Mouse (Mus musculus) myocyte (in vitro differentiated cells): Measurements from ENCODE around the gene Spint1. TPM values are rescaled to one million over a fixed set of nuclear protein-coding genes. Genes with fewer than 3 reads are reported as not detected.

Experiments used
- H3K27me3 ChIP-seq: one replicate; pipeline ENCODE4 v1.6.1; 2011; ENCODE audit not compliant: control insufficient read depth, insufficient read depth, insufficient read length
- H3K36me3 ChIP-seq: one replicate; pipeline ENCODE4 v1.6.1; 2011; ENCODE audit not compliant: control insufficient read depth, insufficient read depth
- H3K4me2 ChIP-seq: one replicate; pipeline ENCODE4 v1.6.1; 2011; ENCODE audit warnings: low read depth, control low read depth
- H3K4me3 ChIP-seq: one replicate; pipeline ENCODE4 v1.5.1; 2011; ENCODE audit warnings: mild to moderate bottlenecking, control low read depth, moderate library complexity
- H3K79me2 ChIP-seq: one replicate; pipeline ENCODE4 v1.6.1; 2011; ENCODE audit not compliant: control insufficient read depth, insufficient read depth
- H3ac ChIP-seq: one replicate; pipeline ENCODE4 v1.6.1; 2011; ENCODE audit not compliant: control insufficient read depth, insufficient read length
- CEBPB ChIP-seq: IDR thresholded peaks from 2 replicates; pipeline ENCODE4 v1.6.1; 2011; ENCODE audit warnings: mild to moderate bottlenecking, moderate library complexity; ENCODE audit not compliant: poor library complexity, insufficient read depth, severe bottlenecking
- E2F4 ChIP-seq: IDR thresholded peaks from one replicate; pipeline ENCODE4 v1.6.1; 2011; ENCODE audit warnings: mild to moderate bottlenecking, control low read depth, moderate library complexity; ENCODE audit not compliant: insufficient read depth
- MAX ChIP-seq: IDR thresholded peaks from one replicate; pipeline ENCODE4 v1.6.1; 2011; ENCODE audit warnings: low read depth, mild to moderate bottlenecking, control low read depth
- MYOD1 ChIP-seq, 3 experiments: IDR thresholded peaks; one replicate each; pipeline ENCODE4 v1.6.1; 2011; ENCODE audit warnings: control low read depth in 2 of 3, low read depth in 2 of 3, mild to moderate bottlenecking in 2 of 3, moderate library complexity in 1 of 3; ENCODE audit not compliant: insufficient read length in 2 of 3, control insufficient read depth in 1 of 3
- MYOG ChIP-seq, 3 experiments: IDR thresholded peaks; one replicate each; pipeline ENCODE4 v1.6.1; 2011; ENCODE audit warnings: control low read depth in 2 of 3, low read depth in 2 of 3, mild to moderate bottlenecking in 2 of 3; ENCODE audit not compliant: insufficient read length in 2 of 3, control insufficient read depth in 1 of 3, insufficient read depth in 1 of 3
- POLR2A ChIP-seq: IDR thresholded peaks from one replicate; pipeline ENCODE4 v1.6.1; 2011; ENCODE audit warnings: low read depth, mild to moderate bottlenecking, control low read depth, moderate library complexity; ENCODE audit not compliant: insufficient read length
- POLR2AphosphoS2 ChIP-seq: IDR thresholded peaks from one replicate; pipeline ENCODE4 v1.6.1; 2011; ENCODE audit warnings: low read depth, control low read depth; ENCODE audit not compliant: insufficient read length
- REST ChIP-seq: IDR thresholded peaks from one replicate; pipeline ENCODE4 v1.6.1; 2011; ENCODE audit warnings: mild to moderate bottlenecking, control low read depth, moderate library complexity; ENCODE audit not compliant: insufficient read depth, insufficient read length
- SRF ChIP-seq: IDR thresholded peaks from one replicate; pipeline ENCODE4 v1.6.1; 2011; ENCODE audit warnings: low read depth; ENCODE audit not compliant: control insufficient read depth, insufficient read length
- TCF12 ChIP-seq: IDR thresholded peaks from one replicate; pipeline ENCODE4 v1.6.1; 2011; ENCODE audit warnings: mild to moderate bottlenecking, control low read depth; ENCODE audit not compliant: poor library complexity, insufficient read depth, severe bottlenecking
- TCF3 ChIP-seq: IDR thresholded peaks from one replicate; pipeline ENCODE4 v1.6.1; 2011; ENCODE audit warnings: low read depth, control low read depth; ENCODE audit not compliant: insufficient read length
- USF1 ChIP-seq: IDR thresholded peaks from one replicate; pipeline ENCODE4 v1.6.1; 2011; ENCODE audit warnings: low read depth, mild to moderate bottlenecking, control low read depth, moderate library complexity
- polyA plus RNA-seq: library from polyadenylated mRNA; unstranded; fragments of >200 nt; fragmentation: generic; extraction: Trizol; gene quantifications from one replicate; pipeline ENCODE4 v1.2.1, GENCODE M21; 2012; ENCODE audit warnings: missing spikeins

The Spint1 gene
- polyA plus RNA-seq, 1 experiment: 0.12 TPM

GRCm38 (mm10) chr2:119277810-119278209 lies 40.6 kb downstream of the Spint1 start:
- H3K4me2 ChIP-seq: no peak overlapping the region
- no peaks in the 10 kb centered on the region for H3K79me2 ChIP-seq
- no peak overlapping the region for H3ac ChIP-seq
- no peak for TF ChIP-seq USF1
- no peak for TF ChIP-seq REST
- H3K36me3 ChIP-seq: no peaks in the 10 kb centered on the region
- no peaks in the 10 kb centered on the region for H3K27me3 ChIP-seq
- H3K4me3 ChIP-seq: no peak overlapping the region

DNA sequence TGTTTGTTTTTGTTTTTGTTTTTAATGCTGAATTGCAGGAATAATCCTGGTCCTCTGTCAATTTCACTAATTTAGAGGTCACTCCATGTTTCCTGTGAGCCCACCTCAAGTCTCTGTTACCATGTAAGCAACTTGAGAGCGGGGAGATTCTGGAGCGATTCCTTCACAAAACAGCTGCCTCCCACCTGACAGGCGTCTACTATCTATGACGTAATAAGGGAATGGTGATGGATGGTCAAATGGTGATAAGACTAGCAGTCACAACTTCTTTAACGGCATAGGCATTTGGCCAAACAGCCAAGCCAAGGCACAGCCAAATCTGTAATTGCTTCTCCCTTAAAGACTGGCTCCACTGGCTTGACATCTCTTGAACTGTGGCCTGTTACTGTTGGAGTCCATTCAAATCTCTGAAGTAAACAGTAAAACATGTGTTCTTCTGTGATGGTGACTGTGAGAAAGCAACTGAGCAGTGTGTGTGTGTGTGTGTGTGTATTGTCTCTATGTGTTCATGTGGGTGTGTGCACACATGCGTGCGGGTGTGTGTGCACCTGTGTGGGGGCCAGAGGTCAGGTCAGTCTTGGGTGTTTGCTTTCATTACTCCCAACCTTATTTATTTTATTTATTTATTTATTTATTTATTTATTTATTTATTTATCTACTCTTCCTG lies 44.9 kb downstream of the Spint1 start:
- TF ChIP-seq SRF (no peak), MAX (no peak), TCF3 (no peak), POLR2A (no peak), CEBPB (no peak), USF1 (no peak), TCF12 (no peak), MYOD1 (IDR thresholded peaks at IDR 0.05; ENCODE audit: control insufficient read depth in 1 of 3, insufficient read length in 2 of 3, low read depth in 2 of 3) (no peak), REST (no peak), MYOG (IDR thresholded peaks at IDR 0.05; ENCODE audit: control insufficient read depth in 1 of 3, insufficient read depth in 1 of 3, insufficient read length in 2 of 3, low read depth in 2 of 3) (no peak), E2F4 (no peak)
- Histone ChIP-seq H3K79me2 (no peaks in the 10 kb centered on the region), H3K27me3 (no peaks in the 10 kb centered on the region), H3K4me3 (no peak overlapping the region), H3K36me3 (no peaks in the 10 kb centered on the region), H3K4me2 (no peak overlapping the region), H3ac (no peak overlapping the region)

- Histone ChIP-seq H3K4me2 (no peak overlapping the region), H3ac (no peak overlapping the region), H3K4me3 (no peak overlapping the region), H3K27me3 (no peaks in the 10 kb centered on the region), H3K79me2 (peaks cover 19% of the 10 kb centered on the region), H3K36me3 (no peaks in the 10 kb centered on the region)
- TF ChIP-seq MAX (no peak), POLR2A (no peak)
Observed at GRCm38 (mm10) chr2:119287372-119287771, 50.2 kb downstream of the Spint1 start.

DNA sequence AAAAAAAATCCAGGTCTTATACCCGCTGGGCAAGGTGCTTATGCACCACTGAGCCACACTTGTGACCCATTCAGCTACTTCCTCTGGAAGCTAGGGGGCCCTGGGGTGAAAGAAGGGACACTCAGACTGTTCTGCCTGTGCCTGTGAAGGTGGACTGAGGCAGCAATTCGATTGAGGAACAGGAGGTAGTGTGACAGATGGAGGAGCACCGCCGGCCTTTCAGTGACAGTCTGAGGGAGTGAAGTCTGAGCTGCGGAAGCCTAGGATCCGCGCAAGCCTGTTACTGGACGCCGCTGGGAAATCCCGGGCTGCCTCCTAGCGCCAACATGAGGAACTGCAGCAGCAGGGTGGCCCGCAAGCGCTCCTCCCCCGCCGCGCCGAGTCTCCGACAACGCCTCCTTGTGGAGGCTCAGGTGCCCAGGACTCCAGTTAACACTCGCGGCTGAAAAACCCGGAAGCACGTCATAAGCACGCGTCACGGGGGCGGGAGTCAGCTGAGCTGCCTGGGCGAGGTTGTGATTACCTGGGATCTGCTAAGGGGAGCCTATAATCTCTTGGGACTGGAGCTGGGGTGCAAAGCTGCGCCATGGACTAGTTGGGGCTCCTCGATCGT lies 51.2 kb downstream of the Spint1 start, which contains the start of gene Vps18:
Gene Vps18, plus strand, starts transcription at position 471 of the 613 bp plus-strand sequence.
- H3ac ChIP-seq: peak within 1 kb of the TSS; percentile 1
- TF ChIP-seq REST: no peak
- TF ChIP-seq TCF12: no peak
- peak in 1 of 3 experiments; percentile 28 for TF ChIP-seq MYOG (IDR thresholded peaks at IDR 0.05; ENCODE audit: control insufficient read depth in 1 of 3, insufficient read depth in 1 of 3, insufficient read length in 2 of 3, low read depth in 2 of 3)
- peak in 1 of 3 experiments; percentile 25 for TF ChIP-seq MYOD1 (IDR thresholded peaks at IDR 0.05; ENCODE audit: control insufficient read depth in 1 of 3, insufficient read length in 2 of 3, low read depth in 2 of 3)
- peak; percentile 53 for TF ChIP-seq E2F4
- TF ChIP-seq MAX: no peak
- no peak for TF ChIP-seq CEBPB
- no peak for TF ChIP-seq POLR2AphosphoS2
- TF ChIP-seq POLR2A: peak; percentile 72
- peak; percentile 73 for TF ChIP-seq SRF
- peak; percentile 80 for TF ChIP-seq USF1
- H3K27me3 ChIP-seq: no peaks in the 10 kb centered on the region
- H3K4me3 ChIP-seq: peak within 1 kb of the TSS; percentile 76
- no peaks in the 10 kb centered on the region for H3K36me3 ChIP-seq
- peak within 1 kb of the TSS; percentile 93 for H3K4me2 ChIP-seq
- peaks cover 19% of the 10 kb centered on the region for H3K79me2 ChIP-seq

- Histone ChIP-seq H3K36me3 (no peaks in the 10 kb centered on the region), H3K4me3 (peak overlapping the region; percentile 76), H3ac (peak overlapping the region; percentile 1), H3K79me2 (peaks cover 19% of the 10 kb centered on the region), H3K27me3 (no peaks in the 10 kb centered on the region), H3K4me2 (peak overlapping the region; percentile 89)
- TF ChIP-seq CEBPB (no peak), E2F4 (no peak), POLR2A (no peak), MYOD1 (IDR thresholded peaks at IDR 0.05; ENCODE audit: control insufficient read depth in 1 of 3, insufficient read length in 2 of 3, low read depth in 2 of 3) (no peak), SRF (no peak), TCF12 (no peak), MAX (no peak), POLR2AphosphoS2 (no peak), REST (no peak), TCF3 (no peak), USF1 (no peak)
Observed at GRCm38 (mm10) chr2:119289014-119289416, 51.9 kb downstream of the Spint1 start.
